Mouse (Mus musculus) gastrocnemius, postnatal 36 days (tissue): ENCODE results near the gene Ltbp3. TPM values are rescaled to one million over a fixed set of nuclear protein-coding genes. Genes with fewer than 3 reads are reported as not detected.
A peak's percentile ranks its signal among the peaks of the same experiment; 100 is the strongest.

Source experiments
- DNase-seq, 2 experiments: peaks; one replicate each; pipeline ENCODE4 v3.0.0; 2022
- intact Hi-C: fragments of 180-260 bp; cut with DNase I; formaldehyde crosslinking; loops from one replicate; pipeline ENCODE4 v1.15.1; 2025
- total RNA-seq, 2 experiments: library from RNA; stranded (reverse); gene quantifications; 2 replicates each; pipeline ENCODE4 v1.2.3; 2021

The Ltbp3 gene
- total RNA-seq, 2 experiments from 2014 or later, result 43.4 to 44.2 TPM

- DNase-seq, result no peak
- intact Hi-C loops, result no loop called here
Observed at GRCm38 (mm10) chr19:5801432-5801964, 60.8 kb downstream of the Ltbp3 start.

DNA sequence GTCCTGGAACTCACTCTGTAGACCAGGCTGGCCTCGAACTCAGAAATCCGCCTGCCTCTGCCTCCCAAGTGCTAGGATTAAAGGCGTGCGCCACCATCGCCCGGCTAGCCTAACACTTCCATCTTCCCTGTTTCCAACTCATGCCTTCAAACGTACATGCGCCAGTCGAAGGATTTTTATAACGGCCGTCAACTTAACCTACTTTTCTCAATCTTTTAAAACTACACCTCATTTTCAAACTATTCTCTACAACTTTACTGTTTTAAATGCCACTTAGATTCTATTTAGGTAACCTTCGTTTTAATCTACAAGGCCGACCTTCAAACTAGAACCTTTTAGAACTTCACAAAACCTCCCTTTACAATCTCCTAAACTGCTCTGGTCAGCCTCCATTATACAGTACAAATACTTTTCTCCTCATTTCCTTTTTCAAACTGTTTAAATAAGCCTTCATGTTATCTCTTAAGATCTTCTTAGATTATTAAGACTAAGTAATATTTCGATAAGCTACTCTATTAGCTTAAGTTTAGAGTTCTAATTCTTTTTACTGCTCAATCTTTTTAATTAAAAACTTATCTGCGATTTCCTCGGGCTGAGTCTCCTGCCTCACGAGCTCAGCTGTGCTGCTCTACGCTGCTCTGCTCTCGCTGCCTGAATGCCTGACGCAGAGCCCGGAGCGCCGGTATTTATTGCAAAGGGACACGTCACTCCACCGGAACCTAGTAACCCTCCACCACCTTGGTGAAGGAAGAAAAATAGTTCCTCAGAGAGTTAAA lies 61.5 kb downstream of the Ltbp3 start:
- intact Hi-C loops, result loop anchor here (2.0 kb wide), 1 partner anchor 43 kb away; no protein-coding TSS in a partner anchor
- peak; percentile 92 to 96 for DNase-seq

- intact Hi-C loops, result loop anchor here (2.0 kb wide), 1 partner anchor 42 kb away; no protein-coding TSS in a partner anchor
- no peak for DNase-seq
Observed at GRCm38 (mm10) chr19:5802787-5803040, 62.0 kb downstream of the Ltbp3 start.

- intact Hi-C loops, result loop anchor here (2.0 kb wide), 1 partner anchor 42 kb away; no protein-coding TSS in a partner anchor
- peak; percentile 100 for DNase-seq
Observed at GRCm38 (mm10) chr19:5803041-5803880, 62.6 kb downstream of the Ltbp3 start.

DNA sequence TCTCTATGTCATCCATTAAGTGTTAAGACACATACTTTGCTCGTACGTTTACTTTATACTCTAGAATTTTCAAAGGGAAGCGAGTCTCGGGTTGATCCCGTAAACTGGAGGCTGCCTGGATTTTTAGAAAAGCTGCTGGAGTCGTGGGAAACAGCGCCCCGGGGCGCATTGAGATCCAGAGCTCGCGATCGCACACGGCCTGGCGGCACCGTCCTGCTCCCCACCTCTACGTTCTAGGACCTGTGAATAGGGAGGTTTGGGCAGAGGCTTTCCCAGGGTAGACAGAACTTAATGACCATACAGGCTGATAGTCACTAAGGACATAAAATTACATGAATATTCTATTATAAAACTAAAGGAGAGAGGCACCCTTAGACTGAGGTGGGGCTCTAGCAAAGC lies 63.2 kb downstream of the Ltbp3 start:
- intact Hi-C loops, result loop anchor here (2.0 kb wide), 1 partner anchor 41 kb away; no protein-coding TSS in a partner anchor
- DNase-seq, result peak in 1 of 2 experiments; percentile 4

- DNase-seq, result peak in 1 of 2 experiments; percentile 2
- intact Hi-C loops, result no loop called here
Observed at GRCm38 (mm10) chr19:5804371-5804899, 63.7 kb downstream of the Ltbp3 start.

GRCm38 (mm10) chr19:5806051-5806808 lies 65.5 kb downstream of the Ltbp3 start:
- peak; percentile 58 to 66 for DNase-seq
- intact Hi-C loops, result no loop called here

- no peak for DNase-seq
- intact Hi-C loops, result no loop called here
Observed at GRCm38 (mm10) chr19:5806809-5807205, 66.1 kb downstream of the Ltbp3 start.

- DNase-seq, result peak in 1 of 2 experiments; percentile 14
- intact Hi-C loops, result no loop called here
Observed at GRCm38 (mm10) chr19:5807740-5808139, 67.0 kb downstream of the Ltbp3 start.

Other genes with a start within 250 kb of the Ltbp3 start
- under 1 TPM; 0.33 to 0.59 TPM for gene 1700020D05Rik, start 237.1 kb upstream of the Ltbp3 start, total RNA-seq
- 1 to 10 TPM; 5.2 to 7.8 TPM for gene Snx32, start 230.4 kb upstream of the Ltbp3 start, total RNA-seq
- not detected for gene Ovol1, start 180.3 kb upstream of the Ltbp3 start, total RNA-seq
- 1 to 10 TPM; 1.9 to 2.0 TPM for gene Ap5b1, start 172.9 kb upstream of the Ltbp3 start, total RNA-seq
- 10 to 100 TPM; 35.8 to 38.6 TPM for gene Rnaseh2c, start 139.0 kb upstream of the Ltbp3 start, total RNA-seq
- gene Kat5, start 130.7 kb upstream of the Ltbp3 start, total RNA-seq, result 10 to 100 TPM; 23.3 to 25.4 TPM
- gene Rela, start 103.4 kb upstream of the Ltbp3 start, total RNA-seq, result 10 to 100 TPM; 12.4 to 14.9 TPM
- gene Sipa1, start 77.2 kb upstream of the Ltbp3 start, total RNA-seq, result 1 to 10 TPM; 6.9 to 9.5 TPM
- gene Map3k11, start 52.2 kb upstream of the Ltbp3 start, total RNA-seq, result 10 to 100 TPM; 10.8 to 11.3 TPM
- 10 to 100 TPM; 12.2 to 15.2 TPM for gene Pcnx3, start 52.0 kb upstream of the Ltbp3 start, total RNA-seq
- gene Kcnk7, start 36.5 kb upstream of the Ltbp3 start, total RNA-seq, result not detected
- gene Ehbp1l1, start 14.6 kb upstream of the Ltbp3 start, total RNA-seq, result 100 to 1,000 TPM; 235 to 261 TPM
- gene Fam89b, start 11.3 kb upstream of the Ltbp3 start, total RNA-seq, result 10 to 100 TPM; 19.7 to 22.8 TPM
- 10 to 100 TPM; 70.8 to 71.1 TPM for gene Scyl1, start 30.5 kb downstream of the Ltbp3 start, total RNA-seq
- 1 to 10 TPM; 4.5 to 5.0 TPM for gene Frmd8, start 134.4 kb downstream of the Ltbp3 start, total RNA-seq
- gene Slc25a45, start 136.9 kb downstream of the Ltbp3 start, total RNA-seq, result 1 to 10 TPM in 1 of 2 experiments, under 1 TPM in 1; 0.99 to 1.0 TPM
- under 1 TPM in 1 of 2 experiments, not detected in 1; 0.20 TPM for gene Tigd3, start 153.2 kb downstream of the Ltbp3 start, total RNA-seq
- 10 to 100 TPM; 75.1 to 81.4 TPM for gene Dpf2, start 172.1 kb downstream of the Ltbp3 start, total RNA-seq
- gene Cdc42ep2, start 183.9 kb downstream of the Ltbp3 start, total RNA-seq, result 10 to 100 TPM; 10.1 to 12.4 TPM
- gene Pola2, start 223.3 kb downstream of the Ltbp3 start, total RNA-seq, result 10 to 100 TPM in 1 of 2 experiments, 1 to 10 TPM in 1; 8.6 to 11.6 TPM
- not detected for gene Slc22a20, start 245.2 kb downstream of the Ltbp3 start, total RNA-seq